Mouse (Mus musculus): ENCODE results near the gene Gm7682. TPM values are rescaled to one million over a fixed set of nuclear protein-coding genes. Genes with fewer than 3 reads are reported as not detected.

Gene Gm7682
- total RNA-seq (2023): not detected

GRCm38 (mm10) chr5:94445484-94445883 is at the start of gene Gm7682:
Gm7682 (plus strand) TSS chr5:94445784.

Other genes starting within 250 kb of the Gm7682 start
- not detected for gene Gm3106, start 227.8 kb upstream of the Gm7682 start, total RNA-seq (2023)
- not detected for gene A430089I19Rik, start 139.0 kb upstream of the Gm7682 start, total RNA-seq (2023)
- not detected for gene Gm6502, start 131.3 kb upstream of the Gm7682 start, total RNA-seq (2023)
- not detected for gene AA792892, start 106.0 kb upstream of the Gm7682 start, total RNA-seq (2023)
- gene Gm3139, start 80.5 kb downstream of the Gm7682 start, total RNA-seq (2023): not detected
- gene Gm3147, start 170.6 kb downstream of the Gm7682 start, total RNA-seq (2023): not detected
- gene Gm6509, start 178.2 kb downstream of the Gm7682 start, total RNA-seq (2023): not detected
- gene Gm6205, start 202.6 kb downstream of the Gm7682 start, total RNA-seq (2023): not detected